Mouse (Mus musculus) olfactory bulb, adult 2 months (tissue): Measurements from ENCODE around the gene Insl3. TPM values are rescaled to one million over a fixed set of nuclear protein-coding genes. Genes with fewer than 3 reads are reported as not detected.
A peak's percentile ranks its signal among the peaks of the same experiment; 100 is the strongest.

Source experiments
- H3K27ac ChIP-seq: fragments of 200-500 bp; 2 replicates; pipeline ENCODE4 v1.5.1; 2012; ENCODE audit warnings: low read depth, low read length; ENCODE audit not compliant: insufficient read depth
- H3K4me1 ChIP-seq: fragments of 200-500 bp; 2 replicates; pipeline ENCODE4 v1.6.1; 2012; ENCODE audit warnings: low read length; ENCODE audit not compliant: control insufficient read depth, insufficient read depth
- H3K4me3 ChIP-seq: fragments of 200-500 bp; 2 replicates; pipeline ENCODE4 v1.5.1; 2012; ENCODE audit warnings: mild to moderate bottlenecking, low read depth, low read length, moderate library complexity; ENCODE audit not compliant: insufficient read depth
- CTCF ChIP-seq: fragments of 200-500 bp; IDR thresholded peaks from 2 replicates; pipeline ENCODE4 v1.5.1; 2012; ENCODE audit warnings: low read depth, mild to moderate bottlenecking, low read length, moderate library complexity; ENCODE audit not compliant: insufficient read depth
- POLR2A ChIP-seq: fragments of 200-500 bp; IDR thresholded peaks from 2 replicates; pipeline ENCODE4 v1.6.1; 2012; ENCODE audit warnings: mild to moderate bottlenecking, low read depth, low read length, moderate library complexity; ENCODE audit not compliant: insufficient read depth
- WGBS: fragments of 180-500 bp; shearing (Covaris S2); methylation state at CpG from one replicate; pipeline ENCODE4 v1.1.7; 2018; 5-methylcytosine and 5-hydroxymethylcytosine counted together
- polyA plus RNA-seq: library from polyadenylated mRNA; stranded (reverse); fragments of >200 nt; gene quantifications from 2 replicates; pipeline ENCODE4 v1.2.4, GENCODE M21; 2012; ENCODE audit warnings: low replicate concordance; ENCODE audit not compliant: missing spikeins, insufficient read depth, insufficient read length

Gene Insl3
- polyA plus RNA-seq, 1 experiment, result not detected

DNA sequence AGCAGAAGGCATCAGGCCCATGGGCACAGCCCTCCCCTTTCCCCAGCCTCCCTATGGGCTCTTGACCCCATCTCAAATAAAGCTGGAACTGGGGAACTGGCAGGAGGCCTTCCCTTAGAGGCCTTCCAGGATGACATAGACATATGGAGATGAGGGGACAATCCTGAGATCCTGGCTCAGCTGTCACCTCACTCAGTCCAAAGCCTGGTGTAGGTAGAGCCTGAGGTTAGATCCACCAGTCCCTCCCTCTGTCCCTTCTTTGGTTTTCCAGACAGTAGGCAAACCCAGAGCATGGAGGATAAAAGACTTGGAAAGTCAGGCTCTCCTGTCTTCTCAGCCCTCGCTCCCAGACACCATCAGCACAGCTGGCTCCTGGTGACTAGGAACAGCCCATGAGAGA is 22.2 kb upstream of the Insl3 start:
- WGBS, result 21% methylated on average over 1 of the region's 1 CpGs
- Histone ChIP-seq H3K4me3 (no peak overlapping the region), H3K4me1 (peaks cover 39% of the 10 kb centered on the region), H3K27ac (peak overlapping the region; percentile 47; the same call in 1 of the 2 replicates)
- no peak for TF ChIP-seq POLR2A
- TF ChIP-seq CTCF, result no peak

DNA sequence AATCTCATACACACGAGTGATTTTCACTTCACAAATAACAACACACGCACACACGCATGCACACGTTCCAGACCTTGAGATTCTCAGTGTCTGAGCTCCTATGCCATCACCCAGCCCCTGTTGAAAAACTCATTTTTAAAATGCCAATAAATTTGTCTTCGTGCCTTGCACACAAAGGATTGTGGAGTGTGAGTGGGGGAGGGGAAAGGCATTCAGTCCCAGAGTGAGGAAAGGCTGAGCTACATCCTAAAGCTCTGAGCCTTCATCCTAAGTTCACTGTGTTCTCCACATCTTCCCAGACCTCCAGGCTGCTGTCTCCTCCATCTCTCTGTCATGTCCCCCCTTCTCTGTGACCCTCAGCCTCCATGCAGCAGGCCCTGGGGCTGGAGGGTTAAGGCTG is 21.8 kb upstream of the Insl3 start:
- Histone ChIP-seq H3K27ac (peak overlapping the region; percentile 47; the same call in 1 of the 2 replicates), H3K4me1 (peaks cover 39% of the 10 kb centered on the region), H3K4me3 (no peak overlapping the region)
- 27% methylated on average over 5 of the region's 5 CpGs for WGBS
- TF ChIP-seq CTCF, result no peak
- TF ChIP-seq POLR2A, result no peak

DNA sequence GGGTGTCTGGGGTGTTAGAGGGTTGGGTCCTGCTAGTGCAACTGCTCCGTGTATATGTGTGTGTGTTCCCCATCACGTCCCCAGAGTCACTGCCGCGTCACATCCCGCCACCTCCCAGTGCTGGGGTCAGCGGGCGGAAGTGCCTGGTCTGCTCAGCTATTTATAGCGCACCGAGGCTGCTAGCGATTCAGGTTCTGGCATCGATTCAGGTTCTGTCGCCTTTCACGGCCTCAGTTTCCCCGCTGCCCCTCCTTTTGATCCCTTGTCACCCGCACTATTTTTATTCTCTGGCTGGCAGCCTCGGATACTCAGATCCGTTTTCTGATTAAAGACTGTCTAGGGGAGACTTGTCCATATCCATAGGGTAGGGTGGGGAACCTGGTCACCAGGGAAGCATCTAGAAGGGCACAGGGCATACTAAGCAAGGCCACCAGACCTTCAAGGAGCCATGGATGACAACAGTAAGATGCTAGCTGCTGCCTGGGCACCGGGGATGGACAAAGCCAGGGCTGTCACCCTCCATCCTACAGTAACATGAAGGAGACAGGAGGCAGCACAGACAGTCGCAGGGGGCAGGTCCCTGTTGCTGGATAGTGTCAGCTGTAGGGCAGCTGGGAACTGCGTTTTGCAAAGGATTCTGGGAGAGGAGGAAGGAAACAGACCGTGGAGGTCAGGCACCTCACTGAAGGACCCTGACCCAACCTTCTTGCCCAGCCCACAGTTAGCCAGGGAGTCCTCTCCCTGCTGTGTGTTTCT is 20.6 kb upstream of the Insl3 start:
- peak overlapping the region; percentile 76 for H3K27ac ChIP-seq
- TF ChIP-seq CTCF, result no peak
- no peak for TF ChIP-seq POLR2A
- H3K4me1 ChIP-seq, result peaks cover 39% of the 10 kb centered on the region
- 1% methylated on average over 21 of the region's 21 CpGs for WGBS
- peak overlapping the region; percentile 24 for H3K4me3 ChIP-seq

DNA sequence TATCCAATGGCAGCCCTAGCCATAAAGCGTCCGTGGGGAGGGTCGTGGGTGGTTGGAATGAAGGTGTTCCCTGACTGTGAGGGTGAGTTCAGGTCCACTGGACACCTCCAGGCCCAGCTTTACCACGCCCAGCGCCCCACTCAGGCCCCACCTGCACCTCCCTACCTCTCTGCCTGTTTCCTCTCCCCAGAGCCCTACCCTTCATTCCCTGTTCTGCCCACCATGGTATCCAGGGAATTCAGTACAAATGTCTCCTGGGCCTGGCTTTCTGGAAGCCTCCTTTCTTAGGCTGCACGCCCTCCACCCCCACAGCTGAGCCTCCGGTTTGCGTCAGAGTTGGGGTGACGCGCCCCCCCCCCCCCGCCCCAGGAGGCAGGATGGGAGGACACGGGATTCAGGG is 18.8 kb upstream of the Insl3 start:
- TF ChIP-seq CTCF, result no peak
- peaks cover 39% of the 10 kb centered on the region for H3K4me1 ChIP-seq
- H3K27ac ChIP-seq, result peak overlapping the region; percentile 63
- WGBS, result 6% methylated on average over 12 of the region's 12 CpGs
- H3K4me3 ChIP-seq, result peak overlapping the region; percentile 81

DNA sequence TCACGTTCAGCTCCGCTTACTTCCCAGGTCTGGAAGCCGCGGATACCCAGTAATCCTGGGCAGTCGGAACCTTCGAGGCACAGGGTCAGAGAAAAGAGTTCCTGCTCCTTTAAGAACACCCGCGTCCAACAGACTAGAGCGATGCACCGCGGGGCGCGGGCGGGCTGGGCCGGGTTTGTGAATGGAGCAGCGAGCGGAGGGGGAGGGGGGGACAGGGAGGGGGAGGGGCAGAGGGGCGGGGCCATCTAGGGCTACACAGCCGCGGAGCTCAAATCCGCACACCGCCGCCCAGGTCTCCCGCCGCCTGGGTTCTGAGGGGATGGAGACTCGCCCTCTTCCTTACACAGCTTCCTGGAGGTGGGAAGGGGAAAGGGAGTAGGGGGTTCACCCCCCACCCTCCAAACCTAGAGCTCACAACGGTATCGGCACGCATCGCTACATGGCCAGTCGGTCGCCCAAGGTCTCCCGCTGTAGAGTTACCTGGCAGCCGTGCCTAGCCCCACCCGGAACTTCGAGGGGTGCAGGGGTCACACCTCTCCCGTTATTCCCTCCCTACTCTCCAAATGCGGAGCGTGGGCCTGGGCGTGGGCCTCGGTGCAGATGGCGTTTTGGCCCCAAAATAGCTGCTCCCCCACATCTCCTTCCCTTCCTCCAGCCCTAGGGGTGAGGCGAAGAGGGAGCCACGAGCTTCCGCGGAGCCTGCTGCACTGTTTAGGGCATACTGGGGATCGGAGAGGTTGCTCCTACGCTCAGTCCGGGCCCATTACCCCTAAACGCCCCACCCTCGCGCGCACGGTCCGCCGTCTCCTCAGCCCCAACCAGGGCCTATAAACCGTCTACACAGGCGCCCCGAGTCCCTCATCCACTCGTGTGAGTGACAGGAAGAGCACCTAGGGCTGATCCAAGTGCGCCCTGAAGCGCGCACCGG is 18.1 kb upstream of the Insl3 start:
- under 1% methylated on average over 63 of the region's 64 CpGs for WGBS
- TF ChIP-seq POLR2A, result peak; percentile 28; the same call in 1 of the 2 replicates
- TF ChIP-seq CTCF, result no peak
- H3K4me3 ChIP-seq, result peak overlapping the region; percentile 81
- peak overlapping the region; percentile 82 for H3K27ac ChIP-seq
- H3K4me1 ChIP-seq, result peaks cover 39% of the 10 kb centered on the region

DNA sequence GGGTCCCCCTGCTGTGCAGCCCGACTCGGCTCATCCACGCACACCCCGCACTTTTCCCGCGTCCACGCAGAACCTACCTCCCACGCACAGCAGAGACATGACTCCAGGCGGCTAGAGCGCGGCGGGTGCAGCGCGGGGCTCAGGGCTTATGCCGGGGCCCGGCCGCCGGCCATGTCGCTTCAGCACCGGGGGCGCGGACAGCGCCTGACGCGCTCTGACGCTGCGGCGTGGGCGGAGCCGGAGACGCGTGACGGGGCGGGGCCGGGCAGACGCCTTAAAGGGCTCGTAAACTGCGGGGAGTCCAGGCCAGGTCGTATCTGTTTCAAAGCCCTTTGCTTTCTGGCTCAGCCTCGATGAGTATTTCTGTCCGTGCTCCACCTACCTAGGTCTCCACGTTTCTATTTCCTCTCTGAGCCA is 17.5 kb upstream of the Insl3 start, which contains the start of gene Unc13a:
TSS of gene Unc13a (minus strand) at position 209 of the 417 bp plus-strand sequence.
- TF ChIP-seq CTCF (no peak), POLR2A (peak; percentile 87)
- peaks cover 33% of the 10 kb centered on the region for H3K4me1 ChIP-seq
- peak within 1 kb of the TSS; percentile 82 for H3K27ac ChIP-seq
- WGBS, result under 1% methylated on average over 42 of the region's 42 CpGs
- peak within 1 kb of the TSS; percentile 81 for H3K4me3 ChIP-seq

DNA sequence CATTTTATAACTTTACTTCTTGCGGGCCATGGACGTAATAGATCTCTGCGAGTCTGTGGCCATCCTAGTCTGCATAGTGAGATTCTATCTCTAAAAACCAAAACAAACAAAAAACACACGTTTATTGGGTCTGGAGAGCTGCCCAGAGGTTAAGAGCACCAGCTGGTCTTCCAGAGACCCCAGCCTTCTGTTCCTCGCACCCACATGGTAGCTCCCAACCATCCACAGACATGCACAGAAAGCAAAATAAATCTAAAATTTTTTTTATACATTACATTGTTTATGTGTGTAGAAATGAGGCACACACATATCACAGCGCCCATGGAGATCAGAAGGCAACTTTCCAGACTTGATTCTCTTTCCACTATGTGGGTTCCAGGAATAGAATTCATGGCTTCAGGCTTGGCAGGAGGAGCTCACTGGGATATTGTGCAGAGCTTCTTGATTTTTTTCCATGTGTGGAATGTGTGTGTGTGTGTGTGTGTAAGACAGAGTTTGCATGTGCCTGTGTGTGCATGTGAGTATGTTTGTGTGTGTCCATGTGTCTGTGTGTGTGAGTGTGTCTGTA is 16.8 kb upstream of the Insl3 start:
- Histone ChIP-seq H3K27ac (peak overlapping the region; percentile 82), H3K4me3 (no peak overlapping the region), H3K4me1 (peaks cover 27% of the 10 kb centered on the region)
- no peak for TF ChIP-seq CTCF
- no peak for TF ChIP-seq POLR2A
- 51% methylated on average over 6 of the region's 6 CpGs for WGBS

DNA sequence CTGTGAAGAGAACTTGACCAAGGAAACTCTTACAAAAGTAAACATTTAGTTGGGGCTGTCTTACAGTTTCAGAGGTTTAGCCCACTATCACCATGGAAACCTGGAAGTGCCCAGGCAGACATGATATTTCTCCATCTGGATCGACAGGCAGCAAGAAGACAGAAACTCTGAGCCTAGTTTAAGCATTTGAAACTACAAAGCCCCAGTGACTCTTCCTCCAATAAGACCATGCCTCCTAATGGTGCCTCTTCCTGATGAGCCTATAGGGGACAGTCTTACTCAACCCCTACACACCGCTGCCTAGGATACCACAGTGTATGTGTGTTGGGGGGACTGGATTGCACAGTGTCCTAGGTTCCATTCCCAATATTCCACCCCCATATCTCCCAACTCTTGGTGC is 14.9 kb upstream of the Insl3 start:
- H3K27ac ChIP-seq, result no peak overlapping the region

DNA sequence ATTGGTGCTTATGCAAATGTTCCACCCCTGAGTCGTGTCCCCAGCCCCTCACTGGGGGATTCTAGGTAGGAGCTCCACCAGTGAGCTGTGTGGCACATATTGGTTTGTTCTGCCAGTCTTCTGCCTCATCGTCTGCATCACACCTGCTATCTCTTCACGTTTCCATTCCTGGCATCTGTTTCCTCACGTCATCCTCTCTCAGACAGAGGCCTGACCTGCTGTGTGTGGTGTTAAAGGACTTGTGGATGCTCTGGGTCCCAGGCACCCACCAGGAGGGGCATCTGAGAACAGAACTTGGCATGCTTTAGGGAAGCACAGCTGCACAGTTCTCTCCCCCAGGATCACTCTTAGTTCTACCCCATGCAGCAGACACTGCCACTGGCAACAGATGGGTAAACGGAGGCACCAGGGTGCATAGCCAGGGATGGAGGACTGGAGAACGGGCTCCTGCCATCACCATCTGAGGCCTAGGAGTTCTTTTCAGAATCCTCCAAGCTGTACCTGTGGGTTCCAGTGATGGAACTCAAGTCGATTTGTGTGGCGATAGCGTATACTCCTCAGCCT is 13.5 kb upstream of the Insl3 start:
- Histone ChIP-seq H3K4me3 (peak overlapping the region; percentile 63; the same call in 1 of the 2 replicates), H3K27ac (no peak overlapping the region), H3K4me1 (peaks cover 10% of the 10 kb centered on the region; the same call in 1 of the 2 replicates)
- WGBS, result 40% methylated on average over 9 of the region's 9 CpGs
- TF ChIP-seq POLR2A, result no peak
- TF ChIP-seq CTCF, result no peak

More for the DNA sequence above, 14.9 kb upstream of the Insl3 start:
- TF ChIP-seq CTCF (no peak), POLR2A (no peak)
- 74% methylated on average over 2 of the region's 2 CpGs for WGBS
- H3K4me3 ChIP-seq, result no peak overlapping the region
- peaks cover 11% of the 10 kb centered on the region; the same call in 1 of the 2 replicates for H3K4me1 ChIP-seq
